Mouse (Mus musculus): ENCODE data around the gene Prrg2. TPM values are rescaled to one million over a fixed set of nuclear protein-coding genes. Genes with fewer than 3 reads are reported as not detected.
"Not testable (repeated sequence)": the region's sequence is repeated elsewhere in the genome, so short reads cannot be mapped to it uniquely, and the experiment has no call there.

Prrg2 gene
- polyA plus RNA-seq (2016; fragmentation: Nextera tagmentation; extraction: Ambion mirVana) = 21.2 and 21.7 TPM in 2 replicates

GRCm38 (mm10) chr7:45062239-45062835 lies at the start of gene Prrg2, which contains the start of gene Nosip:
Gene Prrg2, minus strand, starts transcription at chr7:45062677.
Gene Nosip, plus strand, starts transcription at chr7:45062429.
- peak within 1 kb of the TSS; percentile 64 for H3K9ac ChIP-seq (replicated peaks)
- 0 out of 2 replicates have a peak, but pooled peaks cover 7% of the 10 kb centered on the region for H3K36me3 ChIP-seq
- H3K4me1 ChIP-seq (replicated peaks) = peaks cover 30% of the 10 kb centered on the region
- ATAC-seq (ENCODE audit: insufficient number of reproducible peaks, insufficient read depth, low FRiP score, low TSS enrichment, low read depth) = peak; percentile 86
- H3K4me2 ChIP-seq = peak within 1 kb of the TSS; percentile 69
- peak within 1 kb of the TSS; percentile 62 for H3K4me3 ChIP-seq (replicated peaks)
- H3K27ac ChIP-seq = peak within 1 kb of the TSS; percentile 89
- no peaks in the 10 kb centered on the region for H3K27me3 ChIP-seq
- H3K9me3 ChIP-seq = no peaks in the 10 kb centered on the region
- WGBS = under 1% methylated on average over 31 of the region's 31 CpGs

GRCm38 (mm10) chr7:45111940-45112339 lies 49.5 kb upstream of the Prrg2 start:
- no peak for ATAC-seq (ENCODE audit: insufficient number of reproducible peaks, insufficient read depth, low FRiP score, low TSS enrichment, low read depth)
- H3K9ac ChIP-seq (replicated peaks) = no peak overlapping the region
- H3K4me2 ChIP-seq = no peak overlapping the region
- WGBS = 52% methylated on average over 2 of the region's 2 CpGs
- H3K36me3 ChIP-seq = no peaks in the 10 kb centered on the region
- no peaks in the 10 kb centered on the region for H3K27me3 ChIP-seq
- no peak overlapping the region for H3K4me3 ChIP-seq (replicated peaks)
- no peaks in the 10 kb centered on the region for H3K4me1 ChIP-seq (replicated peaks)
- no peak overlapping the region for H3K27ac ChIP-seq
- no peaks in the 10 kb centered on the region for H3K9me3 ChIP-seq

- not testable (repeated sequence) for H3K27ac ChIP-seq; ATAC-seq (ENCODE audit: insufficient number of reproducible peaks, insufficient read depth, low FRiP score, low TSS enrichment, low read depth); H3K9me3 ChIP-seq; H3K4me3 ChIP-seq (replicated peaks); H3K9ac ChIP-seq (replicated peaks); H3K36me3 ChIP-seq; H3K4me1 ChIP-seq (replicated peaks); H3K4me2 ChIP-seq; H3K27me3 ChIP-seq
- 85% methylated on average over 4 of the region's 4 CpGs for WGBS
Measured at GRCm38 (mm10) chr7:45110089-45110488, 47.6 kb upstream of the Prrg2 start.

GRCm38 (mm10) chr7:45107052-45107645 lies 44.7 kb upstream of the Prrg2 start:
- peaks cover 17% of the 10 kb centered on the region for H3K4me1 ChIP-seq (replicated peaks)
- no peak overlapping the region for H3K4me3 ChIP-seq (replicated peaks)
- H3K9ac ChIP-seq (replicated peaks) = no peak overlapping the region
- no peaks in the 10 kb centered on the region for H3K27me3 ChIP-seq
- no peak for ATAC-seq (ENCODE audit: insufficient number of reproducible peaks, insufficient read depth, low FRiP score, low TSS enrichment, low read depth)
- H3K36me3 ChIP-seq = no peaks in the 10 kb centered on the region
- no peaks in the 10 kb centered on the region for H3K9me3 ChIP-seq
- no peak overlapping the region for H3K4me2 ChIP-seq
- no peak overlapping the region for H3K27ac ChIP-seq
- 58% methylated on average over 5 of the region's 5 CpGs for WGBS

- no peak overlapping the region for H3K9ac ChIP-seq (replicated peaks)
- H3K4me3 ChIP-seq (replicated peaks) = no peak overlapping the region
- H3K36me3 ChIP-seq = no peaks in the 10 kb centered on the region
- H3K4me1 ChIP-seq (replicated peaks) = peaks cover 17% of the 10 kb centered on the region
- 0 out of 2 replicates have a peak overlapping the region, but pooled peaks have one; percentile 35 for H3K27ac ChIP-seq
- WGBS = 53% methylated on average over 6 of the region's 6 CpGs
- no peaks in the 10 kb centered on the region for H3K27me3 ChIP-seq
- H3K9me3 ChIP-seq = no peaks in the 10 kb centered on the region
- H3K4me2 ChIP-seq = no peak overlapping the region
- no peak for ATAC-seq (ENCODE audit: insufficient number of reproducible peaks, insufficient read depth, low FRiP score, low TSS enrichment, low read depth)
Measured at GRCm38 (mm10) chr7:45106441-45106840, 44.0 kb upstream of the Prrg2 start.

- no peak for ATAC-seq (ENCODE audit: insufficient number of reproducible peaks, insufficient read depth, low FRiP score, low TSS enrichment, low read depth)
- H3K27ac ChIP-seq = no peak overlapping the region
- no peak overlapping the region for H3K4me3 ChIP-seq (replicated peaks)
- no peaks in the 10 kb centered on the region for H3K36me3 ChIP-seq
- H3K9ac ChIP-seq (replicated peaks) = no peak overlapping the region
- H3K4me2 ChIP-seq = no peak overlapping the region
- no peaks in the 10 kb centered on the region for H3K27me3 ChIP-seq
- H3K9me3 ChIP-seq = no peaks in the 10 kb centered on the region
- WGBS = 75% methylated on average over 8 of the region's 8 CpGs
- H3K4me1 ChIP-seq (replicated peaks) = peaks cover 17% of the 10 kb centered on the region
Measured at GRCm38 (mm10) chr7:45105491-45105890, 43.0 kb upstream of the Prrg2 start.

- Histone ChIP-seq H3K4me1 (replicated peaks) (peaks cover 17% of the 10 kb centered on the region), H3K36me3 (no peaks in the 10 kb centered on the region), H3K9me3 (no peaks in the 10 kb centered on the region), H3K27ac (no peak overlapping the region), H3K4me3 (replicated peaks) (no peak overlapping the region), H3K4me2 (no peak overlapping the region), H3K9ac (replicated peaks) (no peak overlapping the region), H3K27me3 (no peaks in the 10 kb centered on the region)
- 81% methylated on average over 5 of the region's 5 CpGs for WGBS
- no peak for ATAC-seq (ENCODE audit: insufficient number of reproducible peaks, insufficient read depth, low FRiP score, low TSS enrichment, low read depth)
Measured at GRCm38 (mm10) chr7:45104941-45105340, 42.5 kb upstream of the Prrg2 start.

- Histone ChIP-seq H3K4me2 (peak within 1 kb of the TSS; percentile 44), H3K9ac (replicated peaks) (peak within 1 kb of the TSS; percentile 50), H3K4me1 (replicated peaks) (peaks cover 17% of the 10 kb centered on the region), H3K27ac (peak within 1 kb of the TSS; percentile 89), H3K9me3 (no peaks in the 10 kb centered on the region), H3K27me3 (no peaks in the 10 kb centered on the region), H3K36me3 (no peaks in the 10 kb centered on the region), H3K4me3 (replicated peaks) (peak within 1 kb of the TSS; percentile 6; the same call in 1 of the 2 replicates)
- 51% methylated on average over 7 of the region's 7 CpGs for whole genome bisulfite sequencing
- ATAC-seq (ENCODE audit: insufficient number of reproducible peaks, insufficient read depth, low FRiP score, low TSS enrichment, low read depth) = peak; percentile 75
Measured at GRCm38 (mm10) chr7:45103652-45104180, 41.2 kb upstream of the Prrg2 start, which contains the start of gene Fcgrt. Gene Fcgrt, minus strand, starts transcription at chr7:45103851.

GRCm38 (mm10) chr7:45102940-45103585 lies 40.6 kb upstream of the Prrg2 start:
- peak overlapping the region; percentile 6; the same call in 1 of the 2 replicates for H3K4me3 ChIP-seq (replicated peaks)
- peaks cover 17% of the 10 kb centered on the region for H3K4me1 ChIP-seq (replicated peaks)
- H3K27me3 ChIP-seq = no peaks in the 10 kb centered on the region
- WGBS = 68% methylated on average over 9 of the region's 9 CpGs
- H3K9me3 ChIP-seq = no peaks in the 10 kb centered on the region
- peak overlapping the region; percentile 50; the same call in 1 of the 2 replicates for H3K9ac ChIP-seq (replicated peaks)
- no peak for ATAC-seq (ENCODE audit: insufficient number of reproducible peaks, insufficient read depth, low FRiP score, low TSS enrichment, low read depth)
- H3K36me3 ChIP-seq = no peaks in the 10 kb centered on the region
- peak overlapping the region; percentile 44 for H3K4me2 ChIP-seq
- H3K27ac ChIP-seq = peak overlapping the region; percentile 89

GRCm38 (mm10) chr7:45102441-45102840 lies 40.0 kb upstream of the Prrg2 start:
- Histone ChIP-seq H3K27ac (no peak overlapping the region), H3K4me1 (replicated peaks) (peaks cover 17% of the 10 kb centered on the region), H3K4me3 (replicated peaks) (no peak overlapping the region), H3K4me2 (no peak overlapping the region), H3K27me3 (no peaks in the 10 kb centered on the region), H3K9ac (replicated peaks) (no peak overlapping the region), H3K36me3 (no peaks in the 10 kb centered on the region), H3K9me3 (no peaks in the 10 kb centered on the region)
- no peak for ATAC-seq (ENCODE audit: insufficient number of reproducible peaks, insufficient read depth, low FRiP score, low TSS enrichment, low read depth)
- 86% methylated on average over 11 of the region's 11 CpGs for WGBS

- H3K9ac ChIP-seq (replicated peaks) = no peak overlapping the region
- H3K4me1 ChIP-seq (replicated peaks) = peaks cover 17% of the 10 kb centered on the region
- no peaks in the 10 kb centered on the region for H3K27me3 ChIP-seq
- 83% methylated on average over 6 of the region's 6 CpGs for WGBS
- no peaks in the 10 kb centered on the region for H3K9me3 ChIP-seq
- no peak overlapping the region for H3K4me3 ChIP-seq (replicated peaks)
- ATAC-seq (ENCODE audit: insufficient number of reproducible peaks, insufficient read depth, low FRiP score, low TSS enrichment, low read depth) = no peak
- H3K4me2 ChIP-seq = no peak overlapping the region
- no peaks in the 10 kb centered on the region for H3K36me3 ChIP-seq
- H3K27ac ChIP-seq = no peak overlapping the region
Measured at GRCm38 (mm10) chr7:45100046-45100445, 37.6 kb upstream of the Prrg2 start.

Data from limb, embryonic 12.5 days (tissue).